Mouse (Mus musculus) 416B (cell line): Measurements from ENCODE around the gene Cd46.

Source experiments
- DNase-seq: peaks from one replicate; pipeline ENCODE4 v3.0.0; 2011; ENCODE audit warnings: low read depth

Gene Cd46

DNA sequence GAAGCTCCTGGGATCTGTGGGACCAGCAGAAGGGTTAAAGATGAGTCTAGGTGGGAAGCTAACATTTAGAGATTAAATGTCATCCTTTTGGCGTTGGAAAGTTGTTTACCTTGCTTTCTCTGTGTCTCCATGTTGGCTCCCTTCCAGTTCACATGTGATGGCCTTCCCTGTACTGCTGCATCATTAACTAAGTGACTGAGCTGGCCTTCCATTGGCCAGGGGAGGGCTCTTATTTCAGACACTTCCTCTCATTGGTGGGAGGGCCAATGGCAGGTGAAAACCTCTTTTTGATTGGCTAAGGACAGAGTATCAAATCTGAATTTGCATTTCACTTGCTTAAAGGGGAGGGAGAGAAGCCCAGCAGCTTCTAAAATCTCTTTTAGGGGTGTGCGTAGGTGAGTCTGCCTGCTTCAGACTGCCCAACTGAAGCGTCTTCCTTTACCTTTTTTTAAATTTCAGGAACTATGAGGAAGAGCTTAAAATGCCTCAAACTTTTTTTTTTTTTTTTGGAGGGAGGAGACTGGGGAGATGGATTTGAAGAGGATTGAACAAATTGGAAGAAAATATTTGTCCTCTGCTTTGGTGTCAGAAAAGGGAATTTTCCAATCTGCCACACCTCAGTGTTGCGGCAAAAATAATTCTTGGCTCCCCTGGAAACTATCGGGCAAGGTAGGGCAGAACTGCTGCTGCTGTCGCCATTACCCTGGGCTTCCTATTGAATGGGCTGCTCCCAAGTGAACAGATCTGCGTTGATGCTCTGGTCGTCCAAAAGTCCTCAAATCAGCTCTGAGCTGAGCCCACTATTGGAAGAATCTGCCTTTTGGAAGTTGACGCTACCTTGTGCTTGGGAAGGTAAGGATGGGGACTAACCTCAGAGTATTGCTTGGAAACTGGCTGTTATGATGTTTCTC lies 73.7 kb downstream of the Cd46 start:
- peak; percentile 28 for DNase-seq

DNA sequence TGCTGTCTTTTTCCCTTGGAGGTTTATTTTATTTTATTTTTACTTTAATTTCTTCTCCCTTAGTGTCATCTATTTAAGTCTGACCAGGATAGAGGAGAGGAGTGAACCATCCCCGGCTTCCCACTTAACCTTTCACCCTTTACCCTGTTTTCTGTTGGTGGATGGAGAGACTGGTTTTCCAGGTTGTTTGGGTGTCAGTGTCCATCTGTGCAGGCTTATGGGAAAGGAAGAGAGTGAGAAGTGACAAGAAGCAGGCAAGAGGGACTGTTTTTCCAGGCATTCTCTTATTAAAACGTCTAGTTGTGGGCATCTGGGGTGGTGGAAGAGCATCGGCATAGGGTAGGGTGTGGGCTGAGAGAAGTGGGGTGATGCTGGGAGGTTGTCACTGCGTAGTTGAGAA lies 74.4 kb downstream of the Cd46 start:
- no peak for DNase-seq

DNA sequence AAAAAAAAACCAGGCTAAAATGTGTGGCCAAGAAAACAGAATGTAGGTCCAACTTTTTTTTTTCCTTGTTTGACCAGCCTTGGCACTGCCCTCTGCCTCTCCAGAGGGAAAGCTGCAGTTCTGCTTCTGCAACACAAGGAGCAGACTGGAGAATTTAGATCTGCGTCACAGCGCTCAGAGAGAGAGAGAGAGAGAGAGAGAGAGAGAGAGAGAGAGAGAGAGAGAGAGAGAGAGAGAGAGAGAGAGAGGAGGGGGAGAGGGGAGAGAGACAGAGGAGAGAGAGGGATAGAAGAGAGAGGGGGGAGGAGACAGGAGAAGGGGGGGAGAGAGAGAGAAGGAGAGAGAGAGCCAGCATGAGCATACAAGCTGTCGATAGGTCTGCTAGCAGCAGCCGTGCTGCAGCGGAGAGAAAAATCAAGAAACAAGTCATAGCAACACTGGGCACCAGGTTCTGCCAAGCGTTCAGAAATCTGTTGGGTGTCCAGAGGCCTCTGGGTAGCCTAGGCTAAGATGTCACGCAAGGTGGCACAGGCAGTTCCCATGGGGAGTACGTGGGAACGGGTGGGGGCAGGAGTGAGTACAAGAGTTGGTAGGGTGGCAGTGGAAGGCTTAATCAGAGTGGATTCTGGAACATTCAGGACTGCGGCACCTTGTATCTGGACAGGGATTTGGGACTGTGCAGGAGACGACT lies 75.1 kb downstream of the Cd46 start:
- no peak for DNase-seq

DNA sequence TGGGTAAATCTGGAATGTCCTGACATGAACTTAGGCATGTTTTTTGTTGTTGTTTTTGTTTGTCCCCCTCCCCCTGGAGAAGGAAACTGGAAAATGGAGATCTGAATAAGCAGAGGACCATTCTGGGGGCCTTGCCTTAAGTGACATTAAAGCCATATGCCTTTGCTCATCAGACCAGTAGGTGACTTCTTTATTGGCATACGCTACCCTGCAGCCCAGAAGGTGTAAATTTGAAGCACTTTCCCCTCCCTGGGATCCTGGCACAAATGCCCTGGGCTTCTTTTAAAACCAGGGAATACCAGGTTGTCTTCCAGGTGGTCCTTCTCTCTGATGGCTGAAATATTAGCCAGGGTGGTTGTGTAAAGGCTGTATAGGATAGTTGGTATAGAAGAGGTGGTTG lies 76.8 kb downstream of the Cd46 start:
- DNase-seq = no peak

DNA sequence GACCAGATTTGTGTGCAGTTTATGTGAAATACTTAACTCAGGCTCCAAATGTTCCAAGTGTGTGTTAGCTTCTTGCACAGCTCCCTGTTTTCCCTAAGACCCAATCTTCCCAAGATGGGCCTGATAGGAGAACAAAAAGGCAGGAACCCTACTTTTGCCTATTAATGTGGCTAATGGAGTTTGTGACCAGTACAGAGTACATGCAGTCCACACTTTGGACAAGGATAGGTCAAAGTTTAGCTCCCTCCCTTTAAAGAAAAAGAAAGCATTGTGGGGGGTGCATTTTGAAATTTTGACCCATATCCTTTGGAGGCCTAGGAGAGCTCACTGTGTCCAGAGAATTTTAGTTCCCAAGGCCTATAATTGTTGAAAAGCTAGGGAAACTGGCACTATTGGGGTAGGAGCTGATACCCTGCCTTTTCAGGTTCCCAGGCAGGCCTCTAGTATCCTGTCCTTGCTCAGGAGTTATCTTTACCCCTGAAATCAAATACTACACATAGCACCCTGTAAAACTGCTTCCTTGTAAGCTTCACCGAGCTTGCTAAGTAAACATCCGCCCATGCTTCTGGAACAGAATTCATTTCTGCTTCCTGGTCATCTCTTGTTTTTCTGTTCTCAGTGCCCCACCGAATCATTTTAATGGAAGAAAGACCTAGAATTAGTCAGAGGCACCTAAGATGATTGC lies 77.7 kb downstream of the Cd46 start:
- DNase-seq = no peak

DNA sequence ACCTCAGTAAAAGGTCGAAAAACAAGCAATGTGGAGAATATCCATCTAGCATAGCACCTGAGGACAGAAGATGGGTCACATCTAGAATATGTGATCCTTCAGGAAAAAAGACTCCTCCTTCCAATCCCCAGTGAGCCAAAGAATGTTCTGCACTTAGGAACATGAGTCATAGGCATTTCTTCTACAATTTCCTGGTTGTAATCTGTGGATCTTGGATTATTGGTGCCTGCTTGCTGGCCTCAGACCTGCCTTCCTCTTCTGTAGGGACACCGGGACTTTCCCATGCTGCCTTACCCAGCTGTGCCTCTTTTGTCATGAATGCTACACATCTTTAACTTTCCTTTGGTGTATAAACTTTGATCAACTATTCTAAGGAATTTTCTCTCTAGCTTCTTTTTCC lies 79.5 kb downstream of the Cd46 start:
- DNase-seq = no peak

DNA sequence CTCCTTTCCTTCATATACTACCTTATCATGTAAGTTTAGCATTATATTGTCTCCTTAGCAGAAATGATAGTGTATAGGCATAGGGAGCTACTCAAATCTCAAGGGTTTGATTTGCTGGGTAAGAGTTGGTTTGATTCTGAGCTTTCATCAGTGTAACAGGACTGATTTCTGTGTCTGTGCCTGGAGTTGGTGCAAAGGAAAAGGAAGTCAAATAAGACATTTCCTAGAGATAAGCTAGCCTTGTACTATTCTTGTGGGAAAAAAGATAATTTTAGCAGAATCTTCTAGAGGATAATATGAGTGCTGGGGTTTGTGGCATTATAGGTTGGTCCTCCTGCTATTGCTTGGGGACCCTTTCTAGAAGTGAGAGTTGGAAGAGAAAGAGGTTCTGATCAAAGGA lies 85.8 kb downstream of the Cd46 start:
- peak; percentile 35 for DNase-seq

DNA sequence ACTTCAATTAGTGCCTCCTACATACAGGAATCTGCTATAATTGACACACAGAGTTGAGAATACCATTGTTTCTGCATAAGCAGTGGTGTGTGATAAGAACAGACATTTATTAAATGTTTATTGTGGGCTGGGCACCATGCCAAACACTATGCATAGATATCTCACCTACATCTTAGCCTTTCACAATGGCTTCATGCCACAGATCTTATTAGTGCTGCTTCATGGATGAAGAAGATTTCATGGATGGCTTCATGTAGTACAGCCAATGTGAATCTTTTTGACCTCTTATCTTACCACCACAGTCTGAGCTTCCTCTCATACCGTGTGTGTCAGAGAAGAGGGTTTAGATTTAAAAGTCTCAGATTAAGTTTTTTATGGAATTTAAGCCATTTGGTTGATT lies 87.9 kb downstream of the Cd46 start:
- DNase-seq = peak; percentile 40

DNA sequence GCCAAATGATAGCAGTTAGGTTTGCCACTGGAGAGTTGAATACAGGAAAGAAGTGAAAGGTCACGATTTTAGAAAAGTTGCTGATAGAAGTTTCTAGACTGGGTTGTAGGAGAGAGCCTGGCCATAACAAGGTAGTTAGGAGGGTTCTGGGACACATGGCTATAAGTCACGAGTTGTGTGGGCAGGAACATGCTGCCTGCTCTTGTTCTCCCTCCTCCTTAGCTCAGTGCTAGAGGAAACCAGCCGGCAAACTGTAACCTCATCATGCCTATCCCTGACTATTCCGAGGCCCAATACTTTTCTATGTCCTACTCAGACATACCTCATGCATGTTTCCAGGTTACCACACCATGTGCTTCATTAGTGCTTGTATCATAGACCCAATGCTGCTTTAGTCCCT lies 88.7 kb downstream of the Cd46 start:
- DNase-seq = no peak

DNA sequence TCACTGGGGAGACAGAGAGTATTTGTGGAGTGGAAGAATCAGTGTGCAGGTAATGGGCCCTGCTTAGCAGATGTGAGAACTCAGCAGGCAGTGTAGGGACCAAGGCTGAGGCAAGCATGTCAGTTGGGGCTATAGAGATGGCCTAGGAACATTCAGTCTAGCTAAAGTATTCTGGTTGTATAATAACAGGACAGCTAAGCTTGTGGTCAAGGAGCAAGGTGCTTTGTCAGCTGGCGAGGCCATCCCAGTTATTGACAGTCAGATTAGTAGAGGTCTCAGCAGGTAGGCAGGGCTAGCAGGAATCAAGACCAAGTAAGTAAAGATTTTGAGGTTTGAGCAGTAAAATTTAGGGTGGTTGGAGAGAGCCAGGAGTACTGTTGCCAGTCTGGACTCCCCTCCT lies 93.7 kb downstream of the Cd46 start:
- no peak for DNase-seq

DNA sequence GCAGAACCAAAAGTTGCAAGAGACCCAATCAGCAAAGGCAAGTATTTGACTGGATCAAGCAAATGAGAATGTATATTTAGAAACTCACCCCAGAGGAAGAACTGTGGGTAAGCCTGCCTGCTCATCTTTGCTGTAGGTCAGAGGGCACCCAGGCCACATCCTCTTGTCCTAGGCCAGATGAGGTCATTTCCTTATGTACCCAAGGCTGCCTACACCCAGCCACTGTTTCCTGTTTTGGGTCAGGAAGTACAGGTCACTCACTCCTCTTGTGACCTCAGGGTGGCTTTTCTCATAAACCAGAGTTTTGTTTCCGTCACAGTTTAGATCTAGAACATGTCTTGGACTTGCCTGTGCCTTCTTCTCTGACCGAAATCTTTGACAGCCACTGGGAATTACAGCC lies 96.9 kb downstream of the Cd46 start:
- DNase-seq = peak; percentile 99

DNA sequence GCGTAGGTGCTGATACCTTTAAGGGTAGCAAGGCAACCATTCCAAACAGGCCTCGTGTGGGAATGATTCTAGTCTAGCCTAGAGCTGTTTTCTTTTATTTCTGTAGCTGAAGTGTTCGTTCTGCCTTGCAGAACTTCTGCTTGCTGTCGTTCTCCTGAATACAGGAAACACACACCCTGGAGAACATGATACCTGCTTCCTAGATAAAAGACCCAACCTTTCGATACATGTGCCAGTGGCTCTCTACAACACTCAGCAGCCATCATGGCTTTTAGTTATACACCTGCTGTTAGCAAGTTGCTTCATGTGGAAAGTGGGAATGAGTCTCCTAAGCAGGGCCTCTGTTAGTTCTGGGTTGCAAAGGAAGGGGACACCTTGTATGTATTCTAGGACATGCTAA lies 97.8 kb downstream of the Cd46 start:
- DNase-seq = no peak

DNA sequence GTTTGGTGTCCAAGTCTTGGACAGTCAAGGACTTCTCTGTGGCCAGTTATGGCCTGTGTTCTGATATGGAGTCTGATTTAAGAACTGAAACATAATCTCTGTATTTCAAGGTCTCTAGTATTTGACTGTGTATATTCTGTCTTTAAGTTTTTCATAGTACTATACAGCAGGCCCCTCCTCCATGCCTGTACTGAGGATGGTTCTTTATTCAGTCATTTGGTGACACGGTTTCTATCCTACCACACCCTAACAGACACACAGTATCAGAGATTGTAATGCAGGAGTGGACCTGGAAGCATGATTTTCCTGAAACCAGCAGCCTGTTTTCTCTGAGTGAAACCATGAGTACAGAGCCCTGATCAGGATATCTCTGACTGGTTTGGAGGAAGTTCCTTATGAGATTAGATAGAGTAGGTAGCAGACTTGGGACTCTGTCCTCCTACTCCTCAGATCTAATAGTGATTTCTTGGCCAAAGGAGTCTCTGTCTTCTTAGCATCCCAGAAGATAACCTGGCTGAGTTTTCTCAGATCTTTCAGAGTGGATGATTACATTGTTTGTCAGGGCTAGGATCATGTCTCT lies 98.5 kb downstream of the Cd46 start:
- DNase-seq = no peak

DNA sequence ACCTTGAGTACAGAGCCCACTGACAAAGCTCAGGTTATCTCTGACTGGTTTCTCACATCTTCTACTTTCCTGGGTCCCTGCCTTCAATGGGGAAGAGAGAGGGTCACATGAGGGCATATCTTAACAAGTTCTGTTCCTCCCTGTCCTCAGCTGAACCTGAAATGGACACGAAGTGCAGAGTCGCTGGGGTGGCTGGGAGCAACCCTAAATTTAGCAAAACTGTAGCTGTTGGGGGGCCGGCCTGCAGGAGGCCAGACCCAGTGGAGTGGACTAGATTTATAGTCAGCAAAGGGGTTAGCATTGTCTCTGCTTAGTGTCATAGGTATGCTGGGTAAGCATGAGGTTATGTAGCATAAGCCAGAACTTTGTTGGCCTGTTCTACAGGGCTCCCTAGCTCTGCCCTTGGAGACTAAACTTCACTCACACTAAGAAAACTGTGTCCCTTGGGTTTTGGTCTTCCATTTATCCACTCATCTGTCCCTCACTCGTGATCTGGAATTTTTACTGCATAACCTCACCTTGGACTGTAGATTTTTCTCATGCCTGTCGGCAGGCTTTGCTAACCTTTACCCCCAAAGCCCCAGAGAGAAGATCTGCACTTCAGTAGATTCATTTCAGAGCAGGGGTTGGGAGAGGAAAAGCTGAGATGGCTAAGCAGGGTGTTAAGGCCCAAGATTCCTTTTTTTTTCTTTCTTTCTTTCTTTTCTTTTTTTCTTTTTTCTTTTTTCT lies 99.3 kb downstream of the Cd46 start:
- DNase-seq = no peak

DNA sequence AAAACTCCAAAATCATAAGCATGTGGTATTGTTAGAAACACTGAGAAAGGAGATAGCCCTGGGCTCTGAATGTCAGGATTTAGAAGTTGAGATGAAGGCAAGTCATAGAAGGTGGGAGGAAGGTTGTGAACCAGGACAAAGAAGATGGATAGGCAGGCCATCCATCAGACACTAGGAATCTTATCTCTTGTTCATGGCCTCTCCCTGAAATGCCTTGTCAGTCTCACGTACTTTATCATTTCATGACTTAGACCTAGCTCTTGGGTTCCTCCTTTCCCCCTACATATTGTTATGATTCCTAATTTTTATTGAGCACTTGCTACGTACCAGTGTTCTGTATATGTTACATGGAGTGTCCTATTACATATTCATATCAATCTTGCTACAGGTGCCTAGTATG lies 100.4 kb downstream of the Cd46 start:
- DNase-seq = no peak

DNA sequence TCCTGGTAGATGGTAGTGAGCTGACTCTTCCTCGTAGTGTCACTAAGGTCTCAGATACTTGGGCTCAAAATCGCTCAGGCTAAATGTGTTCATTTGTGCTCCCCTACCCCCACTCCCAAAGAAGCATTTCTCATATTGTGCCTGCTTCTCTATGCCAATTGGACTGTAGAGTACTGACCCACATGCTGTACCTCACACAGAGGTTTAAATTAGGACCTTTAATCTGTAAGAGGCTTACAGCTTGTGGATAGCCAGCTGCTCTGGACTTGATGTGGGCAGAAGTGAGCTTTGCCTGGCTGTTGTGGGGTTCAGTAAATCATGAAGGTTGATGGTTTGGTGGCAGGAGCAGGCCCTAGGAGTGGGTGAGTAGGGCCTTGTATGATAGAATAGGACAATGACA lies 101.1 kb downstream of the Cd46 start:
- no peak for DNase-seq

DNA sequence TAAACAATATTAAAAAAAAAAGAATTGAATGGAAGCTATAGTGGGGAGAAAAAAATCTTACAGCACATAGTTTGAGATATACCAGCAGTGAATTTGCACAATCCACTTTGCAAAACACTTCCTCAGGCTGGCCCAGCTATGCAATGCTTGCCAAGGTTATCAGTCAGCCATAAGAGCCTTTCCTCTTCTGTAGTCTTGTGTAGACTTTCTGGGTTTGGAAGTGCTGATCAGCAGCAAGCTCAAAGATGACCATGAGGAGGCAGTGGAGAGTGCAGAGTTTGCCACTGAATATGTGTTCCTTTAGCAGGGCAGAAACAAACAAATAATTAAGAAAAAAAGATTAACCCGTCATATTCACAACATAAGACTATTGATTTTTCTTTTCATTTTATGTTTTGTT lies 103.0 kb downstream of the Cd46 start:
- peak; percentile 75 for DNase-seq
